Mouse (Mus musculus) macrophage (primary cell): ENCODE measurements around the gene Spata32. TPM values are rescaled to one million over a fixed set of nuclear protein-coding genes. Genes with fewer than 3 reads are reported as not detected.
"Not testable (repeated sequence)": the region's sequence is repeated elsewhere in the genome, so short reads cannot be mapped to it uniquely, and the experiment has no call there.

ENCODE experiments used
- H3K27ac ChIP-seq: fragments of 350-480 bp; formaldehyde crosslinking; 2 replicates; pipeline ENCODE4 v1.9.0; 2021
- H3K36me3 ChIP-seq: fragments of 350-480 bp; formaldehyde crosslinking; 2 replicates; pipeline ENCODE4 v1.9.0; 2021; ENCODE audit errors: inconsistent target
- H3K4me3 ChIP-seq: fragments of 350-480 bp; formaldehyde crosslinking; 2 replicates; pipeline ENCODE4 v1.9.0; 2021; ENCODE audit errors: inconsistent target
- H3K79me2 ChIP-seq: fragments of 350-480 bp; formaldehyde crosslinking; 2 replicates; pipeline ENCODE4 v1.9.0; 2021; ENCODE audit errors: inconsistent target
- WGBS: methylation state at CpG from one replicate; pipeline ENCODE4 v1.1.7; 2026; ENCODE audit warnings: inconsistent platforms; ENCODE audit not compliant: missing documents; 5-methylcytosine and 5-hydroxymethylcytosine counted together
- polyA plus RNA-seq: library from polyadenylated mRNA; stranded (reverse); fragments of 250-400 nt; gene quantifications from 3 replicates; pipeline ENCODE4 v1.2.4, GENCODE M21; 2018; ENCODE audit warnings: inconsistent platforms

The Spata32 gene
- polyA plus RNA-seq, 1 experiment from 2014 or later, result not detected

DNA sequence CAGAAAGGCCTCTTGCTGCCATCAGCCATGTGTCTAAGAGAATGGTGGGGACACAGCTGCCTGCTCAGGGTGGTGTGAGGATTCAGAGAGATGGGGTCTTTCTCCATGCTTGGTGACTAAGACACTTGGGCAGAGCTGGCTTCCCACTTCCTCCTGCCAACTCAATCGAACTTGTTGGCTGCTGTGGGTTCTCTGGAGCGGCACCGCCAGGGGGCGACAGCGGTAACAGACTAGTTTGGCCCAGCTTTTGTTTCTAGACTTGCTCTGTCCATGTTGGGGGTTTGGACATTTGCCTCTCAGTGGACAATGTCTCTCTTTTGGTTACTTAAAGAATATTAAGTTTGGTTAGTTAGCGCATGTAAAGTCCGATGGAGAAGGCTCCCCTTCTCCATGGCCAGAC is 14.7 kb upstream of the Spata32 start:
- H3K27ac ChIP-seq, result no peak overlapping the region
- no peak overlapping the region for H3K4me3 ChIP-seq
- H3K36me3 ChIP-seq, result peaks cover 73% of the 10 kb centered on the region
- 21% methylated on average over 7 of the region's 7 CpGs for WGBS
- no peaks in the 10 kb centered on the region; the same call in 1 of the 2 replicates for H3K79me2 ChIP-seq

DNA sequence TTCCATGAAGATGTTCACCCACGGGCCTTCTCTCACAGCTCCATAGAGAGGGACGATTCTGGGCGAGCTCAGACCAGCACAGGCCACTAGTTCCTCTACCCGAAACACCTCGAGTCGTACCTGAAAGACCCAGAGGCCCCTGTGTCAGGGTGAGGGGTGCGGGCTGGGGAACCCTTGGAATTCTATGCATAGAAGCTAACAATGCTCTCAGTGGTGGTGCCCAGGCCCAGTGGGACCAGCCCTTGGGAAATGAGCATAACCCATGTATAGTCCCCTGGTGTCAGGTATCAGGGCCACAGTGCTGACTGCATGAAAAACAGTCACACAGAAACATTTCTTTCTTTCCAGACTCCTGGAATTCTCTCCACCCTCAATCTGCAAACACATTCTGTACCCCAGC is 13.1 kb upstream of the Spata32 start:
- H3K36me3 ChIP-seq, result peaks cover 73% of the 10 kb centered on the region
- H3K27ac ChIP-seq, result no peak overlapping the region
- H3K79me2 ChIP-seq, result no peaks in the 10 kb centered on the region; the same call in 1 of the 2 replicates
- H3K4me3 ChIP-seq, result no peak overlapping the region
- WGBS, result 98% methylated on average over 7 of the region's 7 CpGs

DNA sequence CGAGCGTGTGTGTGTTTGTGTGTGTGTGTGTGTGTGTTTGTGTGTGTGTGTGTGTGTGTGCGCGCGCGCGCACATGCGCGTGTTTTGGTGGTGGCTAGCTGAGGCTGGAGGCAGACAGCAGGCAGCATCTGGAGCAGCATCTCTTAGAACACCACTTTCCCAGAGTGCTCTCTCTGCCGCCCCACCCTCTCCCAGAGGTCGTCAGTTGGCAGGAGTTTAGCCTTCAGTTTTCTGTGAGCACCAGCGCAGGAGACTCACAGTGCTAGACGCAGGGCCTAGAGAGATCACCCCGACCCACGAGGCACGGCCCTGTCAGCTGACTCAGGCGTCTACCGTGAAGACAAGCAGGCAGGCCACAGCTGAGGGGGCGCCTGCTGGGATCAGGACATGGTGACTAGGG is 12.4 kb upstream of the Spata32 start:
- Histone ChIP-seq H3K36me3 (peaks cover 74% of the 10 kb centered on the region), H3K79me2 (no peaks in the 10 kb centered on the region; the same call in 1 of the 2 replicates), H3K27ac (no peak overlapping the region), H3K4me3 (no peak overlapping the region)
- WGBS, result 94% methylated on average over 18 of the region's 19 CpGs

DNA sequence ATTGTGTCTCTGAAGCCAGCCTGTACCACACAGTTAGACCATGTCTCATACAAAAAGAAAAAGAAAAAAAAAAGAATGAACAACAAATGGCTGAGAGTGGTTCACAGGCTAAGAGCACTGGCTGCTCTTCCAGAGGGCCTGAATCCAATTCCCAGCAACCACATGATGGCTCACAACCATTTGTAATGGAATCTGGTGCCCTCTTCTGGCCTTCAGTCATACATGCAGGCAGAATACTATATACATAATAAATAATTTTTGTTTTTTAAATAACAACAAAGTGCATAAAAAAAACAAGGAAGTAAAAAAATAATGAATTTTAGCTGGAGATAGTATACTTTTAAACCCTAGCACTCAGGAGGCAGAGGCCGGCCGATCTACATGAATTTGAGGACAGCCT is 11.4 kb upstream of the Spata32 start:
- WGBS, result 96% methylated on average over 2 of the region's 2 CpGs

DNA sequence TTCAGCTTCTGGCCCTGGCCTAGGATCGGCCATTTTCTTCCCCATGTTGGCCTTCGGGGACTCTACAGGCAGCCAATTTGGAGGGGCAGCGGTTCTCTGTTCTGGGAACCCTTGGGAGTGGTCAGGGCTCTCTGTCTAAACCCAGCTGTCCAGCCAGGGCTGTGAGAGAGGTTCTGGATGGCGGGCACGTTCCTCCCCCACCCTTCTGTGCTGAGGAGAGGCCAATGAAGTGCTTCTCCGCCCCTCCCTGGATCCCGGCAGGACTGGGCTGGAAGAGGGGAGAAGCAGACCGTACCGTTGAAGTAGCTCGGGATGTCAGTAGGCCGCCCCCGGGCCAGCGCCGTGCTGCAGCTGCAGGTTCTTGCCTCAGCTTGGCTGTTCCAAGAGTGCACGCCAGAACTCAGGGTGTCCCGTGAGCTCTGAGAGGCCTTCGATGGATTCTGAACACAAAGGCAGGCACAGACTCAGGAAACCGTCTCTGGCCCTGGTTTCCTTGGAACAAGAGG is 5.8 kb upstream of the Spata32 start:
- peaks cover 69% of the 10 kb centered on the region for H3K36me3 ChIP-seq
- no peak overlapping the region for H3K4me3 ChIP-seq
- H3K27ac ChIP-seq, result peak overlapping the region; percentile 91
- H3K79me2 ChIP-seq, result no peaks in the 10 kb centered on the region
- WGBS, result 87% methylated on average over 11 of the region's 18 CpGs

More for the DNA sequence above, 11.4 kb upstream of the Spata32 start:
- Histone ChIP-seq H3K36me3 (peaks cover 77% of the 10 kb centered on the region), H3K27ac (no peak overlapping the region), H3K79me2 (no peaks in the 10 kb centered on the region; the same call in 1 of the 2 replicates), H3K4me3 (no peak overlapping the region)

DNA sequence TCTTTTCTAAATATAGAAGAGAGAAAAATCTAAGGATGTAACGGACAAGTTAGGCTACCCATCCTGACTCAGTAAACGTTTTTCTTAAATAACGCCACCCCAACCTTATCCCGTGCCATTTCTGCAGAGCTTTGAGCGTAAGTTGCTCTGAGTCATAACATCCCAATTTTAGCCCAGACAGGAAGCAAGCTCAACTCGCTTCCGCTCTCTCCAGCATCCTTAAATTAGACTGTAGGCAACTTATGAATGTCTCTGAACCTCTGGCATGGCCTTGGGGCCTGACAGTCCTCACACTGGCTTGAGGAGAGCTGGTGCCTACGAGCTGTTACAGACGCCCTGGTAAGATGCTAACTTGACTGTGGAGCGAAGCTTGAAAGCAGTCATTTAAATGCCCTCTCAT is 5.2 kb upstream of the Spata32 start:
- Histone ChIP-seq H3K27ac (peak overlapping the region; percentile 91), H3K36me3 (peaks cover 63% of the 10 kb centered on the region), H3K4me3 (no peak overlapping the region), H3K79me2 (no peaks in the 10 kb centered on the region)
- 34% methylated on average over 10 of the region's 10 CpGs for WGBS

DNA sequence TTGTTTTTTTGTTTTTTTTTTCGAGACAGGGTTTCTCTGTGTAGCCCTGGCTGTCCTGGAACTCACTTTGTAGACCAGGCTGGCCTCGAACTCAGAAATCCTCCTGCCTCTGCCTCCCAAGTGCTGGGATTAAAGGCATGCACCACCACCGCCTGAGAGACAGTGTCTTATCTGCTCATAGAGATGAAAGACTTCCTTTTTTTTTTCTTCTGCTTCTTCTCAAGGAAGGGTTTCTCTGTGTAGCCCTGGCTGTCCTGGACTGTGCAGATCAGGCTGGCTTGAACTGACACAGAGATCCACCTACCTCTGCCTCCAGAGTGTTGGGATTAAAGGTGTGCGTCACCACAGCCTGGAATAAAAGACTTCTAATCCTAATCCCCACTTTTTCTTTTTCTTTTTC is 4.5 kb upstream of the Spata32 start:
- Histone ChIP-seq H3K36me3 (peaks cover 56% of the 10 kb centered on the region), H3K27ac (peak overlapping the region; percentile 91)
- H3K79me2 ChIP-seq, H3K4me3 ChIP-seq: not testable (repeated sequence)
- 83% methylated on average over 2 of the region's 4 CpGs for WGBS

DNA sequence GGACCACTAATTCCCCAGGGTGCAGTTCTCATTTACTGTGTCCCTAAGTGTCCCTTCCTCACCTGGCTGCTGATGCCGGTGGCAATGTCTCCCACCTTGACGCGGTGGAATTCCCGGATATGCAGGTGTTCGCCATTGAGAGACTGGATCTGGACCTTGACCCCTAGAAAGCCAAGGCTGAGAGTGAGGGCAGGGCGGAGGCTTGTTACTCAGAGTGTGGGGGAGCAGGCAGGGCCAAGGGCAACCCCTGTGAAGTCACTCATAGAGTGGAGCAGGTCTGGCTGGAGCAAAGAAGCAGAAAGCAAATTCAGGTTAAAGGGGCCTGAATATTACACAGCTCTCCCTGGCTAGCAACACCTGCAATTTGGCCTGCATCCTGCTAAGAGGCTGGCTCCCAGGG is 3.2 kb upstream of the Spata32 start:
- Histone ChIP-seq H3K79me2 (no peaks in the 10 kb centered on the region), H3K27ac (no peak overlapping the region), H3K4me3 (no peak overlapping the region), H3K36me3 (peaks cover 43% of the 10 kb centered on the region)
- WGBS, result 93% methylated on average over 5 of the region's 6 CpGs

DNA sequence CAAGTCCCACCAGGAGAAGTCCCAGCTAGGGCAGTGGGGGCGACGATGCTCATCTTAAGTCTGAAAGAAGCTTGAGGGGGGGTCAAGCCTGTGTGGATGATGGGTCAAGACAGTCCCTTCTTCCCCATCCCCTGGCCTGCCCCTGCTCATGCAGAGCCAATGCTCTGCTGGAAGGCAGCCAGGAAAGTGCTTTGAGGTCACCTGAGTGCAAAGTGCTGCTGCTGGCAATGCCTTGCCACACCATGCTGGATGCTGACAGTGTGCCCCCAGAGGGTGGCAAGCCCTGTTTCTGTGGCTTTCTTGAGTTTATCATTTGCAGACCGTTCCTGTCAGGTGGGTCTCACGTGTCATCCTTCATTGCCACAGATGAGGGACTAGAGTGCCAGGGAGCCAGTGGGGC is 1.8 kb upstream of the Spata32 start:
- Histone ChIP-seq H3K36me3 (peaks cover 29% of the 10 kb centered on the region; the same call in 1 of the 2 replicates), H3K79me2 (no peaks in the 10 kb centered on the region), H3K27ac (no peak overlapping the region), H3K4me3 (no peak overlapping the region)
- WGBS, result 88% methylated on average over 4 of the region's 4 CpGs

DNA sequence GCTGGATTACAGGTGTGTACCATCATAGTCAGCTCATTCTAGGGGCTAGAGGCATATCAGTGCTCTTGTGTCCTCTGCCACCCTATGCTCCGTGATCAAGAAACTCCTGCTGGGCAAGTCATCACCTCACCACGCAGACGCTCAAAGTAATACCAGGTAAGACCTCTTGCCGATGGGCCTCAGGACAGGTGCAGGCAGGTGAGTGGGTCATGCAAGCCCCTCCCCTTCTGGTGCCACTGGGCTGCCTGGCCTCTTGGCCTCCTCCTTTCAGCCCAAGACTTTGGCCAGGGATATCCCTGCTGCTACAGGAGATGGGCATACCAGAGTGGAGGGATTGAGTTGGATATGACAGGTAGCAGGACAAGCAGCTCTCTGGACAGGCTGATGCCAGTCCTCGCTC is 1.0 kb upstream of the Spata32 start:
- Histone ChIP-seq H3K27ac (no peak overlapping the region), H3K36me3 (peaks cover 27% of the 10 kb centered on the region; the same call in 1 of the 2 replicates), H3K79me2 (no peaks in the 10 kb centered on the region), H3K4me3 (no peak overlapping the region)
- WGBS, result 98% methylated on average over 5 of the region's 5 CpGs

DNA sequence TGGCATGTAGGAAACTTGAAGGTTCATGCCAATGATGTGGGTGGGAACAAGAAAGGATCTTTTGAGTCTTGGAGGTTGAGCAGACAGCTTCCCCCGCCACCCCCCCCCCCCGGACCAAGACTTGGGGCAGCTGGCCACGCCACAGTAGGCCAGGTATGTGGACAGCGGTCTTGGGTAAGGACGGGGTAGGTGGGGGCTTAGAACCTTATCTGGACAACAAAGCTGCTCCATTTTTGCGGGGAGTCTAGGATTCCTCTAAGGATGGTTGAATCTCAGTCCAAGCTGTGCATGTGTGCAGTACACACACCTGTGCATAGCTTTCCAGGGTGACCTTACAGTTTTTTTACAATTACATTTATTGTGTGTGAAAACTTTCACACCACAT is 277 bp upstream of the Spata32 start:
- H3K79me2 ChIP-seq, result no peaks in the 10 kb centered on the region
- H3K4me3 ChIP-seq, result peak overlapping the region; percentile 30
- whole genome bisulfite sequencing, result 35% methylated on average over 6 of the region's 6 CpGs

DNA sequence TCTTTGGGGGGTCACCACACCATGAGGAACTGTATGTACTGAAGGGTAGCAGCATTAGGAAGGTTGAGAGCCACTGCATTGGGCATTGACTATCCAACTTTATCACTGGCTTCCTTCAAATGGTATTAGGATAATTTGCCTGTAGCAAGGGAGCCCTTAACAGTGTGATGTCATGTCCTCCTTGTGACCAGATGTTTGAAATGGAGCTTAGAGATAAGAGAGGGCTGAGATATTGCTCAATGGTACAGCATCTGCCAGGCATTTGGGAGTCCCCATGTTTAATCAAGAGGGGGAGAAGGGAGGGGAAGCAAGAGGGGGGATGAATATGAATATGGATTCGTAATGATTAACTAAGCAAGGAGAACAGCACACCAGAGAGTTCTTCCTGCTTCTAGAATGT is 2.9 kb downstream of the Spata32 start:
- Histone ChIP-seq H3K79me2 (no peaks in the 10 kb centered on the region), H3K27ac (no peak overlapping the region), H3K4me3 (no peak overlapping the region), H3K36me3 (peaks cover 11% of the 10 kb centered on the region; the same call in 1 of the 2 replicates)
- WGBS, result 86% methylated on average over 1 of the region's 1 CpGs

More for the DNA sequence above, 277 bp upstream of the Spata32 start:
- Histone ChIP-seq H3K36me3 (peaks cover 27% of the 10 kb centered on the region; the same call in 1 of the 2 replicates), H3K27ac (no peak overlapping the region)

DNA sequence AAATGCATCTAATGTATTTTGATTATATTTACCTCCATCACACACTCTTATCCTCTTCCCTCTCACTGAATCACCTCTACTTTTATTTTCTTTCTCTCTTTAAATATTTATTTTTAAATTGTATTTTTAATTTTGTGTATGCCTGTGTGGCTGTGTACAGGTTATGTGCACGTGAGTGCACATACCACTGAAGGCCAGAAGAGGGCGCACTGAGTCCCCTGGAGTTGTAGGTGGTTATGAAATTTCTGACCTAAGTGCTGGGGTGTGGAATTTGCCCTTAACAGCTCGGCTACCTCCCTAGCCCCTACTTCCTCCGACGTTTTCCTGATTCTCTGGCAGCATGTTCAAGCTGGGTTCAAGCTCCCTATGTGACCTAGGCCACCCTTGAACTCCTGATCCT is 4.5 kb downstream of the Spata32 start:
- H3K27ac ChIP-seq, result no peak overlapping the region
- 83% methylated on average over 5 of the region's 5 CpGs for WGBS
- no peak overlapping the region for H3K4me3 ChIP-seq
- H3K36me3 ChIP-seq, result no peaks in the 10 kb centered on the region
- H3K79me2 ChIP-seq, result no peaks in the 10 kb centered on the region

DNA sequence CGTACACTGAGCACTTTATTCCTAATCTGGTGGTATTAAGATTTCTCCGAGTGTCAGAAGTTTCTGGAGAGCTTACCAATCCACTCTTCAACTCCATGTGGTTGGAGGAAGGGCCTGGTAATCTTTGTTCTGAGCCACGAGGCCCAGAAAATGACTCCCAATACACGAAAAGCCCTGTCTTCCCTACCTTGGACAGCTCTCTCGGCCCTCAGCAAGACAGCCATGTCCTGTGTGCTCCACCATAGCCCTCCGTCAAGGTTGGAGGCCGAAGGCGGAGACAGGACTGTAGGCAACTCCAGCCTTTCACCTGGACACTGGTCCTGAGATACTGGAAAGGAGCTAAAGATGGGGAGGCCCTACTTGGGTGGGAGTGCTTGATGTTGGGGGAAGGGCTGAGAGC is 7.9 kb downstream of the Spata32 start:
- Histone ChIP-seq H3K79me2 (no peaks in the 10 kb centered on the region), H3K27ac (no peak overlapping the region), H3K36me3 (no peaks in the 10 kb centered on the region), H3K4me3 (no peak overlapping the region)
- WGBS, result 82% methylated on average over 8 of the region's 8 CpGs

DNA sequence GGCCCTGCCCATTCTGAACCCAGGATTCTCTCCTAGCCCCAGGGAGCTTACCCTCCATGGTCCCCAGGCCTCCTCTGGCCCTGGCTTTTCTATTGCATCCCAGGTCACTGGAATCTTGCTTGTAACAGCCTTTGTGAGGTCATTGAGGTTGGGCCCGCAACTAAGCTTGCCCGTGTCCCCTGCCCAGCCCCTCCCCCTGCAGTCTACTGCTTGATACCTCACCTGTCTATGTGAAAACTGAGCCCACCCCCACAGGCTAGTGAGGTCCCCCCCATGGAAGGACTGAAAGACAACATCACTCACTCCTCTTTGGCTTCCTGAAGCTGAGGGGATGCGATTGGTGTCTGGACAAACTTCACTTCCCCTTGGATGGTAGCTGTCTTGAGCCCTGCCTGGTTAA is 9.8 kb downstream of the Spata32 start, which contains the start of gene 1700023F06Rik:
Gene 1700023F06Rik (minus strand): TSS at position 101 of the 400 bp plus-strand sequence.
- Histone ChIP-seq H3K79me2 (no peaks in the 10 kb centered on the region), H3K4me3 (no peak within 1 kb of the TSS), H3K36me3 (no peaks in the 10 kb centered on the region), H3K27ac (no peak within 1 kb of the TSS)
- 100% methylated on average over 3 of the region's 3 CpGs for WGBS

DNA sequence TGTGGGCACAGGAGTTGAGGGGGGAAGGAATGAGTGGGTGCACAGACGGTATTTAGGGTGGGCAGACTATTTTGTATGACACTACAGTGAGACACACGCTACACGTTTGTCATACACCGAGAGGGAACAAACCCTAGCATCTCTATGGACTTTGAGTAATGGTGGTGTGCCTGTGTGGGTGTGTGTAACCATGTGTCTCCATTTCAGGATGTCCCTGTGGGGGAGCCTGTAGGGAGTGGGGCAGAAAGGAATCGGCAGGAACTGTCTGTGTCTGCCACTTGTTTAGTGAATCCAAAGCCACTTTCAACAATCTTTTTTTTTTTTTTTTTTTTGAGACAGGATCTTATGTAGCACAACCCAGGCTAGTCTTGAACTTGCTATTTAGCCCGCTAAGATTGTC is 12.0 kb downstream of the Spata32 start:
- WGBS, result 90% methylated on average over 4 of the region's 6 CpGs
- no peak overlapping the region for H3K4me3 ChIP-seq
- H3K27ac ChIP-seq, result no peak overlapping the region
- no peaks in the 10 kb centered on the region for H3K36me3 ChIP-seq
- no peaks in the 10 kb centered on the region for H3K79me2 ChIP-seq
